Mouse (Mus musculus) cerebellum, adult (tissue): ENCODE measurements around the gene AA986860.

ENCODE experiments used
- ATAC-seq: cut with Nextera tagmentation; 2 replicates; pipeline ENCODE4 v1.9.2; 2017; ENCODE audit warnings: mild to moderate bottlenecking, moderate library complexity, mixed read lengths; ENCODE audit not compliant: insufficient number of reproducible peaks, low FRiP score, low TSS enrichment

Gene AA986860

DNA sequence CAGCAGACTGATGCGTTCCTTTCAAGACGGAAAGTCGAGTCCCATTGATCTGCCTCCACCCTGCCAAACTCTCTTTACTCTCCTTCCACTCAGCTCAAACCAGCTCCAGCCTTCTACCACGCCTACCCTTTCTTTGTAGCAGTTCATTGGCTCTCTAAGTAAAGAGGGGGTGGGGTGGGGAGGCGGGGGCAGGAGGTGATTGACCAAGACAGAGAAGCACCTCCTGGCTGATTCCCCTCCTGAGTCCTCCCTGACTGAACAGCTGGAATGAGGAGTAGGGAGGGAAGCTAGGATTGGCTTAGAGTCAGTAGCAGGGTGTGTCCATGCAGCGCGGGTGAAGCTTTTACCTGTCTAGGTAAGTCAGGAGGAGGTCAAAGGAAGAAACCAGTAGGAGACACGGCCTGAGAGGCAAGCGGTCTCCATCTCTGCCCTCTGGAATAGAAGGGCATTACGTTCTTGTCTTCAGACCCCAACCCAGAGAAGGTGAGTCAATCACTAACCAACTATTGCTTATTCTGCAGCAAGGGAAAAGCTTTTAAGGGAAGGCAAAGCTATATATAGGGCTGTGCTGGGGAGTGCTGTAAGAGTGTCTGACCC is at the start of gene AA986860:
TSS of gene AA986860 (plus strand) at position 236 of the 597 bp plus-strand sequence.
- ATAC-seq, result no peak

- ATAC-seq, result no peak
Observed at GRCm38 (mm10) chr1:130683905-130684304, 47.9 kb upstream of the AA986860 start.

DNA sequence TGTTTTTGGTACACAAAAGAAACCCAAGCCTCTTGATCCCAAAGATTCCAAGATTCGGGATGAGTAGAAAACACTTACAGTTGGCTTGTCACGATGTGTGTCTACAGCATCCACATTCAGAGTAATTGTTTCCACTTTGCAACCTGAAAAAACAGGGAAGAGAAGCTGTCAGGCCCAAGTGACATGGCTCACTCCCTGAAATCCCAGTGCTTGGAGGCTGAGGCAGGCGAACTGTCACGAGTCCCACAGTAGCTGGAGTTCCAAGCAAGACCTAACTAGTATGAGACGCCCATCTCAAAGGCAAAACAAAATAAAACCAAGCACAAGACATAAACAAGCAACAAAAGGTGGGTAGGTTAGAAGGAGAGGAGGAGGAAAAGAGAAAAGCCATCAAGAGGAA is 33.2 kb upstream of the AA986860 start:
- no peak for ATAC-seq

- ATAC-seq, result 0 out of 2 replicates have a peak, but pooled peaks have one; percentile 28
Observed at GRCm38 (mm10) chr1:130699937-130700633, 31.7 kb upstream of the AA986860 start.

DNA sequence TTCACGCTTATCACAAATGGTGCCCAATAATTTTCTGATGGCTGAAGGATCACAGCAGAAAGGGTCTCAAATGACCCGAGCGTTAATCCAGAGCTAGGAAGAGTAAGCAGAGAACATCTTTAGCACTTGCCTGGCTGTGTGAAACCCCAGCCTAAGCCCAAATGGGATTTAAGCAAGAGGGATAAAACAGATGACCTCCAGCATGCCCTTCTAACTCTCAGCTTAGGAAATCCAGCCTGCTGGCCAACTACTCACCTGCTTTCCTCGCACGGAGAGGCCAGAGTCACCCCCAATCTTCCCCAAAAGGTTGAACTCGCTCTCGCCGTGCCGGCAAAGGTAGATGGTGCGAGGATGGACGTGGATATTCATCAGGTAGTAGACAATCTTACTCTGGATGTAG is 29.8 kb upstream of the AA986860 start:
- ATAC-seq, result no peak

DNA sequence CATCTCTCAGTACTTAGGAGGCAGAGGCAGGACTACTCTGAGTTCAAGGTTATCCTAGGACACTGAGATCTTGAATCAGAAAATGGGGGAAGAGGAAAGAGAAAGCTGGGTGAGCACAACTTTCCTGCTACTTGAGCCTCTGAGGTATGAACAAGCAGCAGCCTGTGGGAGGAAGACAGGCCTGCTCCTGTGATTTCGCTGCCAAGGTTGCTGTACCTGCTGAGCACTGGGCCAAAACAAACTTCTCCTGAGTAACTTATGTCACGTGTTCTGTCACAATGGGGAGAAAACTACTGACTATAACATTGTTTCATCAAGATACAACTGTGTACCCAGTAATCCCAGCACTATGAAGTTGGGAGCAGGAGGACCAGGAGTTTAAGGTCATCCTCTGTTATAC is 28.2 kb upstream of the AA986860 start:
- no peak for ATAC-seq

- ATAC-seq, result no peak
Observed at GRCm38 (mm10) chr1:130710283-130711080, 21.3 kb upstream of the AA986860 start.

- ATAC-seq, result no peak
Observed at GRCm38 (mm10) chr1:130714046-130714445, 17.7 kb upstream of the AA986860 start.

DNA sequence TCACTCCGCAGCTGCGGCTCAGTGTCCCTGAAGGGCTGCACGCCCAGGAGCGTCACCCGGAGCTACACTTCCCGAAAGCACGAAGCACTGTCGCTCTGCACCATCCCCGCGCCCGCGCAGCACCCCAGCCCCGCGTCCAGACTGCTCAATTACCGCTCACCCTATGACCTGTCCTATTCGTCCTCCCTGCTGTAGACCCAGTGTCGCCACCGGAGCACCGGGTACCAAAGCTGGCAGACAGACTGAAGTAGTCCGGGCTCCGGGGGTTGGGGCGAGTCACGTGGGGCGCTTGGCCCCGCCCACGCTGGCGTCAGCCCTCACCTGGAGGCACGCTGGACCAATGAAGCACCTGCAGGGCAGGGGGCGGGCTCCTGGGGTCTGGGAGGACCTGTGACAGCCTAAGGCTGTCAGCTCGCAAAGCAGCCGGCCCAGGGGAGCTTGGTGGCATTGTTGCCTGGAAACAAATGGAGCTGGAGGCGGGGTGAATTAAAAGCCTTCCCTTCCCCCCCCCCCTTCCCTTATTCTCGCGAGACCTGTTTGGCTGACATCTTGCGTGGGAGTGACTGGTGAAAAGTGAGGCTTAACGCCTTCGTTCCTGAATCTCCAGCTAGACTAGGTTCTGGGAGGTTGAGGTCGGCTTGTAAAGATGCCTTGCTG is 16.1 kb upstream of the AA986860 start, which contains the start of gene Gm29427:
TSS of gene Gm29427 (minus strand) at position 239 of the 657 bp plus-strand sequence.
- ATAC-seq, result peak; percentile 92

DNA sequence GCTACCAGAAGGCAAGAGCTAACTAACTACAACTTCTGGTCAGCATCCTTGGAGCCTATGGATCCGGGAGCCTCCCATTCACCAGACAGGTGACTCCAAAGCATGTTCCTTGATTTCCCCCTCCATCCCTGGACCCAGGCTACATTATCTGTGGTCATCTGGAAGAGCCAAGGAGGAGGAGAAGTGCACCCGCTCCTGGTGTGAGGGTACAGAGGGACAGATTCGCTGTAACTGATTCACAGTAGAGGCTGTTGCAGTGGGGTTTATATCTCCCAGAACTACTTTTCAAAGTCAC is 15.6 kb upstream of the AA986860 start:
- no peak; the same call in 1 of the 2 replicates for ATAC-seq

DNA sequence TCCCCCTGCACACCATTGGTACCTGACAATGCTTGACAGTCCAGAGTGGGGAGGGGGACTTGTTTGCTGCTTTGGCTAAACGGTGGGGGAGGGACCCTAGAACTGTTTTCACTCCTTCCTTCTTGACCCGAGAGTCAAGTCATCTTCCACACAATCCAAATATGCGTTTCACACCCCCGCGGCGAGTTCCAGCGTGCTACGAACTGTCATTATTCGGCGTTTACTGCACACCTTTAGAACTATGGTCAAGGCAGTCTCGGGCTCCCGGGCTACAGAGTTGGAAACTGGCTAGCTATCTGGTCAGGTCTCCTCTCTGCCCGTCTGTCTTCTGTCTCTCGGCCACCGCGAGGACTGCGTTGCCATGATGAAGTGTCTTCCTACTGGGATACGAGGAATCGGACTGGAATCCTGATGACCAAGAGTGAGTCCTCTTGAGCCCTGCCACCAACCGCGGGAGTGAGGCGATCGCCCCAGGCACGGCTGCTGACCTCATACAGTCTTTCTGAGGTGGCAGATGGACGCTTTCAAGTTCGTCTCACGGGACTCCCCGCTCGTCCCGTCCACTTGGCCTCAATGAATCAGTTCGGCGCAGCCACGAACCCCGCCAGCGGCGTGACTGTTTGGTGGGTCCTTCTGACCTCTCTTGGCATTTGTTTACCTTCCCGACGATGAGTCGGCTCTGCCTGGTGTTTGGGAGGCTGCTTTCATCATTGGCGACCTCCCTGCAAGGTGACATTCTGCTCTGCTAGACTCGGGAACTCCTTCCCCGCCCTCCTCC is 15.1 kb upstream of the AA986860 start:
- peak; percentile 5; the same call in 1 of the 2 replicates for ATAC-seq

- ATAC-seq, result peak; percentile 38
Observed at GRCm38 (mm10) chr1:130717291-130717871, 14.4 kb upstream of the AA986860 start, which contains the start of gene Yod1. Yod1 (plus strand) TSS chr1:130717327.

- no peak for ATAC-seq
Observed at GRCm38 (mm10) chr1:130724206-130724605, 7.6 kb upstream of the AA986860 start.

DNA sequence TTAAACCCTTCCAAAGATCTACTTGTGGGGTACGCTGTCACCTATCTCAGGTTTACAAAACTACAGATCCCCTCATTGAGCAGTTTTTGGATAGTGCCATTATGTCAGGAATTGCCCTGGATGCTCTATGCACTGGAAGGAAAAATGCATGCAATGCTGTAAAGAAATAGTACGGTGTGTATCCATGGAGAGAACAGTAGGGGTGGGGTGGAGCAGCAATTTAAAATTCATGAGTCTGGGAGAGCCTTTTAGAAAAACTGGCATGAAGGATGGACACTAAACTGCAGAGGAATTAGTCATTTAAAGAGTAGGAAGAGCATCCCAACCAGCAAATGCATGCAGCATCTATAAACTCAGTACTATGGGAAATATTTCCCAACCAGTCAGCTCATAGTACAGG is 5.4 kb upstream of the AA986860 start:
- no peak for ATAC-seq

DNA sequence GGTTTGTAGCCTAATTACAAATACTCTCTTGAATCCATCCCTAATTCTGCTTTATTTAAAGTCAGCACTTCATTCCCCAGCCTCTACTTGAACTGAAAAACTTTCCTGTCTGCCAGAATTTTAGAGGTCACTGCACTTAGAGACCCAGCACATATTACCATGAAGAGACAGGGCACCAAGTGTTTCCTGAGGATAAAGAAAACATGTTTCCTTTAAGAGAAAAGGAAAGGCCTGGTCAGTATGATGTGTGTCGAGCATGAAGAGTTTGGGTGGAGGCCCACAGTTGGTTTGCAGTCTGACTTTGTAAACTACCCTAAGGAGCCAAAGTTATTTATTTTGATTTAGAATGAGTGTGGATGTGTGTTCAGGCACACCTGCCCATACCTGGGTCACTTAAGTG is 3.7 kb upstream of the AA986860 start:
- no peak for ATAC-seq

GRCm38 (mm10) chr1:130728708-130729107 is 3.1 kb upstream of the AA986860 start:
- ATAC-seq, result no peak

DNA sequence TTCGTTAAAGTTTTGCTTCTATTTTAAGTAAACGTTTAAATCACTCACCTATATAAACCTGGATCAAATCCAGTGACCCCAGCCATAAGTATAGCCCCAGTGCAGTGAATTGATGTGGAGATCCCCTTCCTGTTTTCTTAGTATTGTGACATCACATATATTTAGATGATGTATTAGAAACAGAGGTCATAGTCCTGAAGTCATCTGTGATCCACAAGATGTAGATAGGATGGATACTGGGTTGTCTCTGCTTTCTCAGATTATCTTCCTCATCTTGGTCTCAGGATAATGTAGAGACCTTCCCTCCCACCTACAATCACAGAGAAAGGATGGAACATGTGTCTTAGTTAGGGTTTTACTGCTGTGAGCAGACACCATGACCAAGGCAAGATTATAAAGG is 2.6 kb upstream of the AA986860 start, which contains the start of gene Pfkfb2:
TSS of gene Pfkfb2 (minus strand) at position 101 of the 400 bp plus-strand sequence.
- no peak for ATAC-seq

GRCm38 (mm10) chr1:130732706-130733658 is 1.2 kb downstream of the AA986860 start:
- ATAC-seq, result no peak
